Mouse (Mus musculus) limb, embryonic 12.5 days (tissue): ENCODE results near the gene Grhl3. TPM values are rescaled to one million over a fixed set of nuclear protein-coding genes. Genes with fewer than 3 reads are reported as not detected.
"Not testable (repeated sequence)": the region's sequence is repeated elsewhere in the genome, so short reads cannot be mapped to it uniquely, and the experiment has no call there.

Experiments
- ATAC-seq: fragments of 200-750 bp; cut with Nextera tagmentation; 2 replicates; pipeline ENCODE4 v1.8.0; 2017; ENCODE audit warnings: low read depth, moderate TSS enrichment; ENCODE audit not compliant: insufficient number of reproducible peaks, insufficient read depth, low FRiP score, low TSS enrichment
- H3K27ac ChIP-seq: fragments of 300-500 bp; sonication (generic); 2 replicates; pipeline ENCODE4 v1.5.1; 2016; ENCODE audit warnings: mild to moderate bottlenecking, moderate library complexity
- H3K27me3 ChIP-seq: fragments of 300-500 bp; sonication (generic); 2 replicates; pipeline ENCODE4 v1.6.1; 2016; ENCODE audit warnings: mild to moderate bottlenecking, moderate library complexity
- H3K36me3 ChIP-seq: fragments of 300-500 bp; sonication (generic); 2 replicates; pipeline ENCODE4 v1.6.1; 2016; ENCODE audit warnings: mild to moderate bottlenecking, moderate library complexity
- H3K4me1 ChIP-seq: fragments of 300-500 bp; sonication (generic); replicated peaks from 2 replicates; pipeline ENCODE4 v1.6.1; 2016
- H3K4me2 ChIP-seq: fragments of 300-500 bp; sonication (generic); 2 replicates; pipeline ENCODE4 v1.6.1; 2016; ENCODE audit warnings: mild to moderate bottlenecking, moderate library complexity
- H3K4me3 ChIP-seq: fragments of 300-500 bp; sonication (generic); replicated peaks from 2 replicates; pipeline ENCODE4 v1.5.1; 2016; ENCODE audit warnings: mild to moderate bottlenecking
- H3K9ac ChIP-seq: fragments of 300-500 bp; sonication (generic); replicated peaks from 2 replicates; pipeline ENCODE4 v1.6.1; 2016; ENCODE audit warnings: mild to moderate bottlenecking, moderate library complexity
- H3K9me3 ChIP-seq: fragments of 300-500 bp; sonication (generic); 2 replicates; pipeline ENCODE4 v1.6.1; 2016; ENCODE audit warnings: mild to moderate bottlenecking, moderate library complexity
- WGBS: fragments of 180-500 bp; shearing (Covaris S2); methylation state at CpG from one replicate; pipeline ENCODE4 v1.1.7; 2016; 5-methylcytosine and 5-hydroxymethylcytosine counted together
- polyA plus RNA-seq: library from polyadenylated mRNA; unstranded; fragments of >200 nt; fragmentation: Nextera tagmentation; extraction: Ambion mirVana; gene quantifications from 2 replicates; pipeline ENCODE4 v1.2.1, GENCODE M21; 2016

The Grhl3 gene
- polyA plus RNA-seq: 11.1 and 11.7 TPM in 2 replicates

GRCm38 (mm10) chr4:135573251-135573808, at the start of gene Grhl3:
Grhl3 (minus strand) TSS chr4:135573630.
- peaks cover 67% of the 10 kb centered on the region for H3K27me3 ChIP-seq
- H3K27ac ChIP-seq: no peak within 1 kb of the TSS
- H3K4me1 ChIP-seq: peaks cover 58% of the 10 kb centered on the region
- peak within 1 kb of the TSS; percentile 1; the same call in 1 of the 2 replicates for H3K9ac ChIP-seq
- H3K9me3 ChIP-seq: no peaks in the 10 kb centered on the region
- peak within 1 kb of the TSS; percentile 31 for H3K4me3 ChIP-seq
- ATAC-seq: no peak
- no peaks in the 10 kb centered on the region for H3K36me3 ChIP-seq
- WGBS: under 1% methylated on average over 31 of the region's 31 CpGs
- peak within 1 kb of the TSS; percentile 55 for H3K4me2 ChIP-seq

DNA sequence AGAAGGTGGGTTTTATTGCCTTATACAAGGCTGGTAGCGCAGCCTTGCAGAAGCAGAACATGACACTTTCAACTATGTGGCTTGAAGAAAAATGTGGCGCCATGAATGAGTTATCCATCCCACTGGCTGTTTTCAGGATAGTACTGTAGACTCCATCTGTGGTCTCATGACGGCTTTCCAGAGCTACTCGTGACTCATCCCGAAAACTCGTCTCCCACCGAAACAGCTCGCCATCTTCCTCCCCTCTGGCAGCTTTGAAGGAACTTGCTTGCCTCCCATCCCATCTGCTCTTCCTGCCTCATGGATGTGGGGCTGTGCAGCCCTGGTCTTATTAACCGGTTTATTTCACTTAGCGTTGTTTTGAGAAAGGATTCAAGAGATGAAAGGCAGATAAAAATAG, 48.9 kb upstream of the Grhl3 start:
- no peak for ATAC-seq
- Histone ChIP-seq H3K9ac (no peak overlapping the region), H3K36me3 (no peaks in the 10 kb centered on the region), H3K4me2 (no peak overlapping the region), H3K27ac (no peak overlapping the region), H3K27me3 (peaks cover 13% of the 10 kb centered on the region), H3K4me3 (no peak overlapping the region), H3K4me1 (peaks cover 8% of the 10 kb centered on the region), H3K9me3 (0 out of 2 replicates have a peak, but pooled peaks cover 3% of the 10 kb centered on the region)
- 93% methylated on average over 10 of the region's 10 CpGs for WGBS

DNA sequence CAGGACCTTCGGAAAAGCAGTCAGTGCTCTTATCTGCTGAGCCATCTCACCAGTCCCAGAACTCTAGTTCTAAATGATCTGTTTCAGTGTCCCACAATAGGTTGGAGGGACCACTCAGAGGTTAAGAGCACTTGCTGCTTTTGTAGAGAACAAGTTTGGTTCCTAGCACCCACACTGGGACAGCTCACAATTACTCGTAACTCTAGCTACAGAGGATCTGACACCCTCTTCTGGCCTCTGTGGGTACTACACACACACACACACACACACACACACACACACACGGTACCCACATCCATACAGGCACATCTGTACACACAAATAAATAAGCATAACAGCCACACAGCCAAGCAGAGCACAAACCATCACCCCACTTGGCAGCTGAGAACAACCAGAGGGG, 47.0 kb upstream of the Grhl3 start:
- no peaks in the 10 kb centered on the region for H3K36me3 ChIP-seq
- peaks cover 8% of the 10 kb centered on the region for H3K4me1 ChIP-seq
- H3K4me2 ChIP-seq: no peak overlapping the region
- H3K9me3 ChIP-seq: 0 out of 2 replicates have a peak, but pooled peaks cover 3% of the 10 kb centered on the region
- no peak overlapping the region for H3K9ac ChIP-seq
- 97% methylated on average over 3 of the region's 3 CpGs for WGBS
- peaks cover 24% of the 10 kb centered on the region for H3K27me3 ChIP-seq
- no peak overlapping the region for H3K4me3 ChIP-seq
- no peak overlapping the region for H3K27ac ChIP-seq
- no peak for ATAC-seq

- no peak for ATAC-seq
- H3K9me3 ChIP-seq: 0 out of 2 replicates have a peak, but pooled peaks cover 3% of the 10 kb centered on the region
- no peak overlapping the region; the same call in 1 of the 2 replicates for H3K9ac ChIP-seq
- peaks cover 8% of the 10 kb centered on the region for H3K4me1 ChIP-seq
- peak overlapping the region; percentile 23 for H3K4me2 ChIP-seq
- no peak overlapping the region for H3K27ac ChIP-seq
- 14% methylated on average over 16 of the region's 16 CpGs for WGBS
- H3K36me3 ChIP-seq: no peaks in the 10 kb centered on the region
- peaks cover 24% of the 10 kb centered on the region for H3K27me3 ChIP-seq
- H3K4me3 ChIP-seq: no peak overlapping the region
Measured at GRCm38 (mm10) chr4:135617783-135618470, 44.5 kb upstream of the Grhl3 start.

DNA sequence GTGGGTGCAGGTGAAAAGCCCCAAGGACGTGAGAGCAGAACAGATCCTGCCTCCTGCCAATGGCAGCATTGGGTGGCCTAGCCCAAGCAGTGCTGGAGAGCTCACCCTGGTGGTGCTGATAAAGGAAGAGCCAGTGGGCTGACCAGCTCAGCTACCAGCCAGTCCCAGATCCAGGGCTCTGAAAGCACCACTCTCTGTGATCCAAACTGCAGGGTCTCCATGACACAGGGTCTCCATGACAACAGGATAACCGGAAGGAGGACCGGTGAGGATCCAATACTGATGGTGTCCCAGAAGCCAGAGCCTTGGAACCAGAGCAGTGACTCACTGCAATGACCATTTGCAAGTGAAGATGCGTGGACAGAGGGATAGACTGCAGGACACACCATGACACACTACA, 43.6 kb upstream of the Grhl3 start:
- WGBS: 47% methylated on average over 4 of the region's 4 CpGs
- H3K4me1 ChIP-seq: peaks cover 8% of the 10 kb centered on the region
- H3K27ac ChIP-seq: no peak overlapping the region
- H3K4me3 ChIP-seq: no peak overlapping the region
- no peaks in the 10 kb centered on the region for H3K36me3 ChIP-seq
- no peak overlapping the region for H3K4me2 ChIP-seq
- no peak; the same call in 1 of the 2 replicates for ATAC-seq
- no peak overlapping the region for H3K9ac ChIP-seq
- H3K27me3 ChIP-seq: peaks cover 24% of the 10 kb centered on the region
- 0 out of 2 replicates have a peak, but pooled peaks cover 3% of the 10 kb centered on the region for H3K9me3 ChIP-seq

DNA sequence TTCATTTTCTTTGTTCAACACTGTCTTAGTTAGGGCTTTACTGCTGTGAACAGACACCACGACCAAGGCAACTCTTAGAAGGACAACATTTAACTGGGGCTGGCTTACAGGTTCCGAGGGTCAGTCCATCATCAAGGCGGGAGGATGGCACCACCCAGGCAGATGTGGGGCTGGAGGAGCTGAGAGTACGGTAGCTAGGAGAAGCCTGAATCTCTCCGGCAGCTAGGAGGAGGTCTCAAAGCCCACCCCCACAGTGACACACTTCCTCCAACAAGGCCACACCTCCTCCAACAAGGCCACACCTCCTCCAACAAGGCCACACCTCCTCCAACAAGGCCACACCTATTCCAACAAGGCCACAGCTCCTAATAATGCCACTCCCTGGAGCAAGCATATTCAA, 41.9 kb upstream of the Grhl3 start:
- H3K4me1 ChIP-seq, H3K4me3 ChIP-seq, H3K36me3 ChIP-seq, H3K9ac ChIP-seq, ATAC-seq, H3K4me2 ChIP-seq, H3K27ac ChIP-seq: not testable (repeated sequence)
- peaks cover 24% of the 10 kb centered on the region for H3K27me3 ChIP-seq
- 66% methylated on average over 5 of the region's 5 CpGs for WGBS
- peaks cover 17% of the 10 kb centered on the region for H3K9me3 ChIP-seq

GRCm38 (mm10) chr4:135609986-135610385, 36.6 kb upstream of the Grhl3 start:
- Histone ChIP-seq H3K27me3 (no peaks in the 10 kb centered on the region), H3K36me3 (no peaks in the 10 kb centered on the region), H3K9ac (no peak overlapping the region), H3K27ac (no peak overlapping the region), H3K9me3 (peaks cover 17% of the 10 kb centered on the region), H3K4me3 (no peak overlapping the region), H3K4me2 (no peak overlapping the region), H3K4me1 (no peaks in the 10 kb centered on the region; the same call in 1 of the 2 replicates)
- WGBS: 56% methylated on average over 1 of the region's 2 CpGs
- ATAC-seq: no peak

DNA sequence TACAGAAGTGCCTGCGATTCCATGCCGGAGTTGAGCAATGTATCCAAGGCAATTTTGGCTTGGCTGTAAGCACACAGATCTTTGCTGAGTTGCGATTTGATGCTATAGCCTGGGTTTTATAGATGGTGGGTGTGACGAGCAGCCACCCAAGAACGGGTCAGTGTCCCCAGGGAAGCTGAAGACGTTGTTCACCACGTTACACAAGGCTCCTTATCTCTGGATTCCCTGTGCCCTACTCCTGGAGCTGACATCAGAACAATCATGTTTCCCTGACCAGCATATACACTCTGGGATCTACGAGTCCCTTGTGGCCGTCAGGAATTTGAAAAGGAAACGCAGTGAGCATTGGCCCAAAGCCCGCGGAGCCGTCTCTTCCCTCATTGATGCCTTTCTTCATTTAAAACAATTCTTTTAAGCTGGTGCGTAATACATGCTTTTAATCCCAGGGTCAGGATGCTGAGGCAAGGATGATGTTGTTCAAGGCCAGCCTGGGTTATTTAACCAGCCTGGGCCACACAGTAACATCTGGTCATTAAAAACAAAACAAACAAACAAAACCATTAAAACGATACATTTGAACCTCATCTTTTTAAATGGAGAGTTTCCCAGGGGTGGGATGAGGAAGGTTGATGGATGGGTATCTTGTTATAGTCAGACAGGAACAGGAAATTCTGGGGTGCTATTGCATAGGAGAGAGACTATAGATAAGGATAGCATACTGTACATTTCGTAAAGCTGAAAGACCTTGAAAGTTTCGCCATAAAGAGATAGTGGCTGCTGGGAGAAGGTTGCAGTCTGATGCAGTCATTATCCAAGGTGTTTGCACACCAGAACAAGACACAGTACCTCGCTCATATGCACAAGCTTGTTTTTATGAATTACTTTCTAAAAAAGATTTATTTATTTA, 34.8 kb upstream of the Grhl3 start:
- H3K4me3 ChIP-seq: no peak overlapping the region
- no peaks in the 10 kb centered on the region for H3K36me3 ChIP-seq
- H3K4me2 ChIP-seq: no peak overlapping the region
- H3K9me3 ChIP-seq: peaks cover 17% of the 10 kb centered on the region
- ATAC-seq: no peak
- H3K27me3 ChIP-seq: no peaks in the 10 kb centered on the region
- H3K27ac ChIP-seq: no peak overlapping the region
- H3K4me1 ChIP-seq: no peaks in the 10 kb centered on the region; the same call in 1 of the 2 replicates
- WGBS: 76% methylated on average over 18 of the region's 18 CpGs
- H3K9ac ChIP-seq: no peak overlapping the region

DNA sequence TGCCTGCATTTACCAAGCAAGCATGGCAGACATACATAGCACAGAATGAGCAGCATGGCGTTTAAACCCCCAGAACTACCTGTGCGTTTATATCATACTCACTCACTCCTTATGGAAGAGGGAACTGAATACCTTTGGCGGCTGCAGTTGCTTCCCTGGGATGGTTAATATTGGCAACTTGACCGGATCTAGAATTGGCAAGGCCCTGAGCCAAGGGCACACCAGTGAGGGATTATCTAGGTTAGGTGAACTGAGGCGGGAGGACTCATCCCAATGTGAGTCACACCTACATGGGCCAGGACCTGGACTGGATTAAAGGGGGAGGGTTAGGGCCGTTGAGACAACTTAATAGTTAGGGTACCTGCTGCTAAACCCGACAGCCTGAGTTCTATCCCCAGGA, 32.8 kb upstream of the Grhl3 start:
- Histone ChIP-seq H3K4me2 (no peak overlapping the region), H3K27me3 (no peaks in the 10 kb centered on the region), H3K27ac (no peak overlapping the region), H3K4me3 (no peak overlapping the region), H3K4me1 (no peaks in the 10 kb centered on the region; the same call in 1 of the 2 replicates), H3K9me3 (peaks cover 13% of the 10 kb centered on the region), H3K36me3 (no peaks in the 10 kb centered on the region), H3K9ac (no peak overlapping the region)
- 87% methylated on average over 7 of the region's 7 CpGs for WGBS
- ATAC-seq: no peak

DNA sequence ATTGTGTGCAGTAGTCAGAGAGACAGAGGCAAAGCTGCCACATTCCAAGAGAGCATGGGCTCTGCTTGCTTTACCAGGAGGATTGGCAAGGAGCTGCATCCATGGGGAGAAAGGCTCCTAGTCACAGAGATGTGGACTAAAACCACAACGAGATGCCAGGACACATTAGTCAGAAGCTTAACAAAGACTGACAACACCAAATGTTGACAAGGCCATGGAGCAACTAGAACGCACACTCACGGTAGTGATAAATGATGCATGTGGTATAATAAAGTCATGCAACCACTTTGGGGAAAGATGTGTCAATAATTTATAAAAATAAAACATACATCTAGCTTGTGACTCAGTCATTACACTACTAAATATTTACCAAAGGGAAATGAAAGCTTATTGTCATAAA, 28.1 kb upstream of the Grhl3 start:
- Histone ChIP-seq H3K27me3 (no peaks in the 10 kb centered on the region), H3K4me2 (no peak overlapping the region), H3K4me3 (no peak overlapping the region), H3K36me3 (no peaks in the 10 kb centered on the region), H3K9ac (no peak overlapping the region), H3K9me3 (no peaks in the 10 kb centered on the region), H3K27ac (no peak overlapping the region), H3K4me1 (peaks cover under 1% of the 10 kb centered on the region; the same call in 1 of the 2 replicates)
- WGBS: 84% methylated on average over 3 of the region's 3 CpGs
- no peak for ATAC-seq
